Mouse (Mus musculus): ENCODE data around the gene Myo3b.

- TF ChIP-seq POLR2AphosphoS2 (IDR thresholded peaks at IDR 0.05; ENCODE audit: insufficient read length, low read depth) (no peak), POLR2A (IDR thresholded peaks at IDR 0.05; ENCODE audit: insufficient read length, low read depth) (no peak), TCF12 (IDR thresholded peaks at IDR 0.05; ENCODE audit: insufficient read depth, poor library complexity, severe bottlenecking) (no peak), USF1 (IDR thresholded peaks at IDR 0.05; ENCODE audit: low read depth) (no peak), MAX (IDR thresholded peaks at IDR 0.05; ENCODE audit: low read depth) (no peak), SRF (IDR thresholded peaks at IDR 0.05; ENCODE audit: control insufficient read depth, insufficient read length, low read depth) (no peak), MYOD1 (IDR thresholded peaks at IDR 0.05; ENCODE audit: control insufficient read depth in 1 of 3, insufficient read length in 2 of 3, low read depth in 2 of 3) (no peak)
Observed at GRCm38 (mm10) chr2:70388645-70389044, 349.7 kb downstream of the Myo3b start.

All from myocyte (in vitro differentiated cells).